Mouse (Mus musculus) megakaryocyte, adult 5-6 weeks (primary cell): ENCODE measurements around the gene Gsg1l. TPM values are rescaled to one million over a fixed set of nuclear protein-coding genes. Genes with fewer than 3 reads are reported as not detected.

ENCODE experiments used
- ATAC-seq: 2 replicates; pipeline ENCODE4 v1.8.0; 2016; ENCODE audit warnings: mild to moderate bottlenecking, inconsistent platforms; ENCODE audit not compliant: poor library complexity, severe bottlenecking
- total RNA-seq, 2 experiments: library from RNA; stranded (forward) in 1 of 2; stranded (reverse) in 1 of 2; fragments of 153-499, 151-499 nt in 1 of 2; fragments of 221-1000, 200-1000 nt in 1 of 2; gene quantifications; 2 replicates each; pipeline versions ENCODE4 v1.2.3 to v1.2.4; 2015 to 2017

Gene Gsg1l
- not detected in 2 replicates for total RNA-seq (2015)
- not detected in 2 replicates for total RNA-seq (2017)

GRCm38 (mm10) chr7:126082286-126082741 lies at the start of gene Gsg1l:
Gene Gsg1l (minus strand): TSS chr7:126082411.
- ATAC-seq: no peak

GRCm38 (mm10) chr7:126127673-126128072 lies 45.5 kb upstream of the Gsg1l start:
- no peak for ATAC-seq

GRCm38 (mm10) chr7:126126502-126126901 lies 44.3 kb upstream of the Gsg1l start:
- no peak for ATAC-seq

- ATAC-seq: no peak
These were observed 39.3 kb upstream of the Gsg1l start for GRCm38 (mm10) chr7:126121533-126121932.

DNA sequence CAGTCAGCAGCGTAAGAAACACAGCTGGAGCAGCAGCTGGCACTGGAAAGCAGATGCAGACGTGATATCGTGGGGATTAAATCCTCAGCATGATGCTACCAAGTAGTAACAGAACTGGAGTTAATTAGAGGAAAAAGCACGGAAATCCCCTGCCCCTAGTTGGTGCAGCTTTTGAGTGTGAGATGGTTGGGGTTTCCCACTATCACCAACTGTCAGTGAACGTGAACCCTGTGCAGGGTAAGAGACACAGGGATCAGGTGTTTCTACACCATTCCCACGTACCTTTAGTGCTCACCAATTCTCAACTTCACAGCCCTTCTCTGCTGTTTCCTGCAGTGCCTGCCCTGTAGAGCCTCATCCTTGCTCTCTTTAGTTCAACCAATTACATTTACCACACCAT lies 37.6 kb upstream of the Gsg1l start:
- ATAC-seq: no peak

DNA sequence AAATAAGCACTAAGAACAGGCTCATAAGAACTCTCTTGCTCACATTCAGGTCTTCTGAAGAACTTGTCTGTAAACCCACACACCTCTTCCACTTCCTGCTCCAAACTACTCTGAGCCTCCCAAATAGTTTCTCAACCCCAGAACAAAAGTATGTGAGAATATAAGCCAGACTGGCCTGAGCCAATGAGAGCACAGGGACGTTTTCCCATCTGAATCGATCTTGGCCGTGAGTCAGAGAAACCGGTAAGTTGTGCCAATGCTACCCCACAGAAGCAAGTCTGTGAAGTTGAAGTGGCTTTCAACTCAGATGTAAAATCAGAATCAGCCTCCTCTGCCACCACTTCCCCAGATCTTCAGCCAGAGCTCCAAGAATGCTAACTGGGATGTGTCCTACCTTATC lies 31.1 kb upstream of the Gsg1l start:
- ATAC-seq: no peak

DNA sequence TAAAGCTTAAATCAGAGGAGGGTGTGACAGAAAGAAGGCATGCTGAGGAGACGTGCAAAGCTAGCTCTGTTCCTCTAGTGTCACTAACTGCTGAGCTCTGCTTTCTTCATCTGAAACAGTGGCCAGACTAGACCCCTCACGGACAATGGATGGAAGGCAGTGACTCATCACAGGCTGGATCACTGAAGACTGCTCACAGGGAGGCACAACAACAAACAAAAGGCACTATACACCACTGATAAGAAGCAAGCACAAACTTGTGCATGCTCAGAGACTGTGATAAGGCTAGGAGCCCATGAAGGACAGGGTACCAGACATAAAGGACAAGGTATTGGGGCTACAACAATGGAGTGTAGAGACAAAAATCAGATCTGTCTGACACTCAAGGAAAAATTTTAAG lies 29.0 kb upstream of the Gsg1l start:
- no peak for ATAC-seq

GRCm38 (mm10) chr7:126109898-126110297 lies 27.7 kb upstream of the Gsg1l start:
- ATAC-seq: no peak

DNA sequence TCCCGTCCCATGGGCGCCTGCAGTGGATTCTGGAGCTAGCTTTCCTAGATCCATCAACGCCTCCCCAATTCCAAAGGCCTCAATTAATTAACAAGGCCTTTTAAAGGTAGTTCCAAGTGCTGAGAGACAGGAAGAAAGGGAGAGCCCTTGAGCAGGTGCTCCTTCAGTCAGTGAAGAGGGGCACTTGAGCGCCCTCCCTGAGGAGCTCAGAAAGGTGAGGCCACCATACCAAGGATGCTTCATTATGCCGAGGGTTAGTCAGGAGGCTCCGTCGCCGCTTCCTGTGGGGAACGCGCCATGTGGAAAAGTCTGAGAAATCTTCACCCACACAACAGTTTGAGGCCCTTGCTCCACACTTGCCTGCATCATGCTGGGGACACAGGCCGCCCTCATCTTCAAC lies 18.2 kb upstream of the Gsg1l start:
- no peak for ATAC-seq

DNA sequence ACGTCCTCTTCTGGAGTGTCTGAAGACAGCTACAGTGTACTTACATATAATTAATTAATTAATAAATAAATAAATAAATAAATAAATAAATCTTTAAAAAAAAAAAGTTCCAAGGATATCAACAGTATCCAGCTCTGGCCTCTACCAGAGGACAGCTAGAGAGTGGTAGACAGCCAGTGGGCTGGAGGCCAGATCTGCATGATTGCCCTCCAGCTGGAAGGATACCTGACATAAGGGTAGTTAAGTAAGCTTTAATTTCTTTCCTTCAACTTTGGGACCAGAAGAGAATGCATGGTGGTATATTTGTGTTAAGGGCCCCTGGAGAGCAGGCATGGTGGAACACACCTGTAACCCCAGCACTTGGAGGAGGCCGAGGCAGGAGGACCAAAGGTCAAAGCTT lies 17.6 kb upstream of the Gsg1l start:
- no peak for ATAC-seq

DNA sequence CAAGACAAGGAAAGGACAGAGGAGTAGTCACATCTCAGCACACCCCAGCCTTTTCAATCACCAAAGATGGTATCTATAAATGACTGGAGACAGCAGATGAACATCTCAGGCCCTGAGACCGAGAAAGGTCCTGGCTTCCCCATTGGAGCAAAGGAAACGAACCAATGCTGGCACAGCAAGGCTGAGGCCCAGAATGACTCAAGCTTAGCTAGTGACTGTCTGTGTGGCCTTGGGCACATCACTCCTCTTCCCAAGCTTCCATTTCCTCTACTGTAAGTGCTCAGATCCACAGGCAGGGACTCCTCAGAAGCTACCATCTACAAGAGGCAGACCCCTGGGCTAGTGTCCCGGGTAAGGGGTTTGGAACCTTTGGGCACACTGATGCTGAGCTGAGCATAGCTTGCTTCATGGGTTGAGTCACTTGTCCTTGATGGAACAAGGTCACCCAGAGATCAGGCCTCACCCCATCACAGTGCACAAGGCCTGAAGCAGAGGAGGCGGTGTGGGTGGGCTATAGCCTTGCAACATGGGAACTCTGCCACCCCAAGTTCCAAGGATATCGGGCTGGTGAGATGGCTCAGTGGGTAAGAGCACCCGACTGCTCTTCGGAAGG lies 17.1 kb upstream of the Gsg1l start:
- ATAC-seq: no peak

- ATAC-seq: no peak
These were observed 15.2 kb upstream of the Gsg1l start for GRCm38 (mm10) chr7:126097219-126097915.

DNA sequence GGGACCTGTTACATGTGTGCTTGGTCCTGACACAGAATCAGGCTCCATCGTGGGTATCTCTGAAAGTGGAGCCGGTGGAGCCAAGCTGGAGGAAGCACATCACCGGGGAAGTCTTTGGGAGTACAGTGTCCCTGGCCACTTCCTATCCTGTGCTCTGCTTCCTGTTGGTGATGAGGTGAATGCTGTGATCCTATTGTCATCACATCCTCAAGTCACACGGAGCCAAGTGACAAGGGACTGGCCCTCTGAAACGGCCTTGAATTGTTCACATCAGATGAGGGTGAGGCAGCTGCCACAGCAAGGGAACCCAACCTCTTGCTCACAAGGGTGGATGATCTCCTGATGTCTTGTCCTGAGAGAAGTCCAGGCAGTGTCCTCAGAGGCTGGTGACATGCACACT lies 14.4 kb upstream of the Gsg1l start:
- no peak for ATAC-seq

- ATAC-seq: no peak
These were observed 12.5 kb upstream of the Gsg1l start for GRCm38 (mm10) chr7:126094738-126095137.

- ATAC-seq: no peak
These were observed 11.0 kb upstream of the Gsg1l start for GRCm38 (mm10) chr7:126093162-126093561.

GRCm38 (mm10) chr7:126089782-126090181 lies 7.6 kb upstream of the Gsg1l start:
- ATAC-seq: peak; percentile 53

DNA sequence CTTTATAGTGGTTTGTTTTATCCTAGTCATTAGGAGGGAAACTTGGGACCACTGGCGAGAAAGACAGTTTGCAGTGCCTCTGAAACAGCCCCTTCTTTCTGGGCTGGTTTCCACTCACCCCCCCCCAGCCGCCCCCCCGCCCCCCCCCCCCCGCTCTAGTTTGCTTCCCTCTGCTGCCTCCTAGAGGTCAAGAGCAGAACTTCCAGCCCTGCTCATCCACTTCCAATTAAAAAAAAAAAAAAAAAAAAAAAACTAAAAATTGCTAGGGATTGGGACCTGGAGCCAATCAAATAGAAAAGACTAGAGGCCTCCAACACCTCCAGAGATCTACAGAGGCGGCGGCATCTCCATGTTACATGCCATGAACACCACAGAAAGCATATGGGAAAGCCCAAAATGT lies 5.9 kb upstream of the Gsg1l start:
- no peak for ATAC-seq

GRCm38 (mm10) chr7:126087602-126088001 lies 5.4 kb upstream of the Gsg1l start:
- no peak for ATAC-seq

GRCm38 (mm10) chr7:126086321-126086741 lies 4.1 kb upstream of the Gsg1l start:
- ATAC-seq: peak; percentile 61

DNA sequence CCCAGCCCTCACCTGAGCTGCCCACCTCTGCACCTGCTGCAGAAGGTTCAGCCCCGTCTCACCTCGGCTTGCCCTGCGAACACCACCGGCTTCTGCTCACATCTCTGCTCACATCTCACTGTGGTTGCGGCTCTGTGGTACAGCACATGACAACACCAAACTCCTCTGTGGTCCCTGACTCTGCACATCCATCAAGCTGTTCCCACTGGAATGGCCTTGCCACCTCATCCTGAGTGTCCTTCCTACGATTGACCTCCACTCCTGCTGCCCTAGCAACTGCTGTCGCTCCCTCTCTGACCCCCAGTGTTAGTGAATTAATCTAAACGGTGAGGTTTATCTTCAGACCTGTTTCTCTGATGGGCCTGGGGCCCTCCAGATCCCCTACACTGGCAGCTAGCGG lies 2.9 kb upstream of the Gsg1l start:
- ATAC-seq: no peak

GRCm38 (mm10) chr7:126083980-126084348 lies 1.8 kb upstream of the Gsg1l start:
- ATAC-seq: no peak

GRCm38 (mm10) chr7:126083341-126083979 lies 1.2 kb upstream of the Gsg1l start:
- ATAC-seq: no peak
